Mouse (Mus musculus): ENCODE measurements around the gene Ehd1.

GRCm38 (mm10) chr19:6262839-6263433 lies 13.6 kb upstream of the Ehd1 start:
- TF ChIP-seq POLR2A (IDR thresholded peaks at IDR 0.05; ENCODE audit: insufficient read length, low read depth) (no peak), TCF12 (IDR thresholded peaks at IDR 0.05; ENCODE audit: insufficient read depth, poor library complexity, severe bottlenecking) (no peak), POLR2AphosphoS2 (IDR thresholded peaks at IDR 0.05; ENCODE audit: insufficient read length, low read depth) (no peak), USF1 (IDR thresholded peaks at IDR 0.05; ENCODE audit: low read depth) (no peak), E2F4 (IDR thresholded peaks at IDR 0.05; ENCODE audit: insufficient read depth) (no peak), REST (IDR thresholded peaks at IDR 0.05; ENCODE audit: insufficient read depth, insufficient read length) (no peak), MAX (IDR thresholded peaks at IDR 0.05; ENCODE audit: low read depth) (no peak), MYOG (IDR thresholded peaks at IDR 0.05; ENCODE audit: control insufficient read depth in 1 of 3, insufficient read depth in 1 of 3, insufficient read length in 2 of 3, low read depth in 2 of 3) (no peak)

All from myocyte (in vitro differentiated cells).